Mouse (Mus musculus): ENCODE data around the gene Luzp1. TPM values are rescaled to one million over a fixed set of nuclear protein-coding genes. Genes with fewer than 3 reads are reported as not detected.

Gene Luzp1
- polyA plus RNA-seq, 1 experiment from 2014 or later, result 67.8 TPM

GRCm38 (mm10) chr4:136458276-136458675, 11.3 kb upstream of the Luzp1 start:
- 80% methylated on average over 7 of the region's 7 CpGs for WGBS
- Histone ChIP-seq H3K4me3 (ENCODE audit: low read depth, low read length) (no peak overlapping the region), H3K9me3 (ENCODE audit: control insufficient read depth, low read length) (no peaks in the 10 kb centered on the region), H3K36me3 (ENCODE audit: control insufficient read depth, insufficient read depth, low read length) (no peaks in the 10 kb centered on the region), H3K9ac (ENCODE audit: low read length) (no peak overlapping the region), H3K27ac (replicated peaks) (no peak overlapping the region), H3K27me3 (ENCODE audit: control insufficient read depth, insufficient read depth, low read length) (no peaks in the 10 kb centered on the region), H3K4me2 (replicated peaks; ENCODE audit: low read depth) (no peak overlapping the region), H3K4me1 (replicated peaks; ENCODE audit: control insufficient read depth, insufficient read depth) (no peaks in the 10 kb centered on the region)
- TF ChIP-seq CTCF (IDR thresholded peaks at IDR 0.05; ENCODE audit: low read depth), result no peak
- no peak for TF ChIP-seq EP300 (optimal IDR thresholded peaks at IDR 0.05)
- ATAC-seq (ENCODE audit: low FRiP score, low TSS enrichment) (no peak), DNase-seq (ENCODE audit: low spot score) (no peak)

GRCm38 (mm10) chr4:136459210-136459609, 10.4 kb upstream of the Luzp1 start:
- Histone ChIP-seq H3K27ac (replicated peaks) (no peak overlapping the region), H3K4me1 (replicated peaks; ENCODE audit: control insufficient read depth, insufficient read depth) (no peaks in the 10 kb centered on the region), H3K27me3 (ENCODE audit: control insufficient read depth, insufficient read depth, low read length) (no peaks in the 10 kb centered on the region; the same call in 1 of the 2 replicates), H3K9me3 (ENCODE audit: control insufficient read depth, low read length) (no peaks in the 10 kb centered on the region), H3K4me3 (ENCODE audit: low read depth, low read length) (no peak overlapping the region), H3K36me3 (ENCODE audit: control insufficient read depth, insufficient read depth, low read length) (no peaks in the 10 kb centered on the region), H3K9ac (ENCODE audit: low read length) (no peak overlapping the region), H3K4me2 (replicated peaks; ENCODE audit: low read depth) (no peak overlapping the region)
- TF ChIP-seq EP300 (optimal IDR thresholded peaks at IDR 0.05), result no peak
- TF ChIP-seq CTCF (IDR thresholded peaks at IDR 0.05; ENCODE audit: low read depth), result no peak
- no peak for DNase-seq (ENCODE audit: low spot score)
- ATAC-seq (ENCODE audit: low FRiP score, low TSS enrichment), result no peak
- WGBS, result 77% methylated on average over 12 of the region's 12 CpGs

- no peak for ATAC-seq (ENCODE audit: low FRiP score, low TSS enrichment)
Measured at GRCm38 (mm10) chr4:136461206-136461605, 8.4 kb upstream of the Luzp1 start.

GRCm38 (mm10) chr4:136461761-136462085, 7.8 kb upstream of the Luzp1 start:
- WGBS, result 29% methylated on average over 6 of the region's 6 CpGs
- no peaks in the 10 kb centered on the region for H3K36me3 ChIP-seq (ENCODE audit: control insufficient read depth, insufficient read depth, low read length)
- DNase-seq (ENCODE audit: low spot score) (no peak), ATAC-seq (ENCODE audit: low FRiP score, low TSS enrichment) (no peak)
- TF ChIP-seq CTCF (IDR thresholded peaks at IDR 0.05; ENCODE audit: low read depth) (no peak), EP300 (optimal IDR thresholded peaks at IDR 0.05) (no peak)
- no peaks in the 10 kb centered on the region; the same call in 1 of the 2 replicates for H3K27me3 ChIP-seq (ENCODE audit: control insufficient read depth, insufficient read depth, low read length)
- H3K4me3 ChIP-seq (ENCODE audit: low read depth, low read length), result peak overlapping the region; percentile 69
- peak overlapping the region; percentile 74; the same call in 1 of the 2 replicates for H3K9ac ChIP-seq (ENCODE audit: low read length)
- 0 out of 2 replicates have a peak, but pooled peaks cover 3% of the 10 kb centered on the region for H3K4me1 ChIP-seq (replicated peaks; ENCODE audit: control insufficient read depth, insufficient read depth)
- H3K9me3 ChIP-seq (ENCODE audit: control insufficient read depth, low read length), result no peaks in the 10 kb centered on the region
- H3K27ac ChIP-seq (replicated peaks), result peak overlapping the region; percentile 90
- H3K4me2 ChIP-seq (replicated peaks; ENCODE audit: low read depth), result peak overlapping the region; percentile 97

More at GRCm38 (mm10) chr4:136461206-136461605, 8.4 kb upstream of the Luzp1 start:
- Histone ChIP-seq H3K36me3 (ENCODE audit: control insufficient read depth, insufficient read depth, low read length) (no peaks in the 10 kb centered on the region), H3K4me2 (replicated peaks; ENCODE audit: low read depth) (no peak overlapping the region), H3K4me1 (replicated peaks; ENCODE audit: control insufficient read depth, insufficient read depth) (0 out of 2 replicates have a peak, but pooled peaks cover 1% of the 10 kb centered on the region), H3K27ac (replicated peaks) (no peak overlapping the region), H3K9me3 (ENCODE audit: control insufficient read depth, low read length) (no peaks in the 10 kb centered on the region), H3K9ac (ENCODE audit: low read length) (no peak overlapping the region), H3K4me3 (ENCODE audit: low read depth, low read length) (no peak overlapping the region), H3K27me3 (ENCODE audit: control insufficient read depth, insufficient read depth, low read length) (no peaks in the 10 kb centered on the region; the same call in 1 of the 2 replicates)
- 58% methylated on average over 4 of the region's 4 CpGs for WGBS
- TF ChIP-seq CTCF (IDR thresholded peaks at IDR 0.05; ENCODE audit: low read depth), result no peak
- TF ChIP-seq EP300 (optimal IDR thresholded peaks at IDR 0.05), result no peak
- DNase-seq (ENCODE audit: low spot score), result no peak

- H3K4me1 ChIP-seq (replicated peaks; ENCODE audit: control insufficient read depth, insufficient read depth), result 0 out of 2 replicates have a peak, but pooled peaks cover 3% of the 10 kb centered on the region
- H3K4me2 ChIP-seq (replicated peaks; ENCODE audit: low read depth), result peak within 1 kb of the TSS; percentile 97
- peak; percentile 33 for TF ChIP-seq CTCF (IDR thresholded peaks at IDR 0.05; ENCODE audit: low read depth)
- TF ChIP-seq EP300 (optimal IDR thresholded peaks at IDR 0.05), result no peak
- ATAC-seq (ENCODE audit: low FRiP score, low TSS enrichment), result peak; percentile 84
- H3K27me3 ChIP-seq (ENCODE audit: control insufficient read depth, insufficient read depth, low read length), result no peaks in the 10 kb centered on the region; the same call in 1 of the 2 replicates
- peak within 1 kb of the TSS; percentile 69 for H3K4me3 ChIP-seq (ENCODE audit: low read depth, low read length)
- H3K27ac ChIP-seq (replicated peaks), result peak within 1 kb of the TSS; percentile 90
- peak within 1 kb of the TSS; percentile 74 for H3K9ac ChIP-seq (ENCODE audit: low read length)
- DNase-seq (ENCODE audit: low spot score), result peak; percentile 78
- no peaks in the 10 kb centered on the region for H3K36me3 ChIP-seq (ENCODE audit: control insufficient read depth, insufficient read depth, low read length)
- WGBS, result 2% methylated on average over 62 of the region's 64 CpGs
- H3K9me3 ChIP-seq (ENCODE audit: control insufficient read depth, low read length), result no peaks in the 10 kb centered on the region
Measured at GRCm38 (mm10) chr4:136462086-136462838, 7.3 kb upstream of the Luzp1 start, which contains the start of gene 6030445D17Rik. 6030445D17Rik (plus strand) TSS chr4:136462250.

GRCm38 (mm10) chr4:136462839-136463178, 6.8 kb upstream of the Luzp1 start:
- DNase-seq (ENCODE audit: low spot score), result no peak
- WGBS, result 1% methylated on average over 8 of the region's 8 CpGs

More at GRCm38 (mm10) chr4:136462839-136463178, 6.8 kb upstream of the Luzp1 start:
- H3K4me3 ChIP-seq (ENCODE audit: low read depth, low read length), result peak overlapping the region; percentile 69
- H3K9me3 ChIP-seq (ENCODE audit: control insufficient read depth, low read length), result no peaks in the 10 kb centered on the region
- peak overlapping the region; percentile 90 for H3K27ac ChIP-seq (replicated peaks)
- no peak for TF ChIP-seq EP300 (optimal IDR thresholded peaks at IDR 0.05)
- no peaks in the 10 kb centered on the region for H3K36me3 ChIP-seq (ENCODE audit: control insufficient read depth, insufficient read depth, low read length)
- peak; percentile 64; the same call in 1 of the 2 replicates for ATAC-seq (ENCODE audit: low FRiP score, low TSS enrichment)
- no peaks in the 10 kb centered on the region; the same call in 1 of the 2 replicates for H3K27me3 ChIP-seq (ENCODE audit: control insufficient read depth, insufficient read depth, low read length)
- peak overlapping the region; percentile 97 for H3K4me2 ChIP-seq (replicated peaks; ENCODE audit: low read depth)
- peak overlapping the region; percentile 74 for H3K9ac ChIP-seq (ENCODE audit: low read length)
- 0 out of 2 replicates have a peak, but pooled peaks cover 3% of the 10 kb centered on the region for H3K4me1 ChIP-seq (replicated peaks; ENCODE audit: control insufficient read depth, insufficient read depth)

All from stomach, postnatal 0 days (tissue).